Mouse (Mus musculus) embryonic stem cell, embryonic (primary cell): Measurements from ENCODE around the gene Mtmr14.

Source experiments
- CTCF ChIA-PET, 4 experiments: fragments of 300-600 bp in 2 of 4; fragments of 350-600 bp in 2 of 4; sonication (Branson Sonifier 250); formaldehyde crosslinking; loops; one replicate each; lab custom pipeline; 2022; ENCODE audit warnings: inconsistent platforms in 2 of 4; lab: Charles Lee
- POLR2A ChIA-PET, 4 experiments: fragments of 300-600 bp in 2 of 4; fragments of 350-600 bp in 2 of 4; sonication (Branson Sonifier 250); formaldehyde crosslinking; loops; one replicate each; lab custom pipeline; 2022; ENCODE audit warnings: antibody characterized with exemption in 4 of 4, inconsistent platforms in 1 of 4; lab: Charles Lee

Gene Mtmr14

DNA sequence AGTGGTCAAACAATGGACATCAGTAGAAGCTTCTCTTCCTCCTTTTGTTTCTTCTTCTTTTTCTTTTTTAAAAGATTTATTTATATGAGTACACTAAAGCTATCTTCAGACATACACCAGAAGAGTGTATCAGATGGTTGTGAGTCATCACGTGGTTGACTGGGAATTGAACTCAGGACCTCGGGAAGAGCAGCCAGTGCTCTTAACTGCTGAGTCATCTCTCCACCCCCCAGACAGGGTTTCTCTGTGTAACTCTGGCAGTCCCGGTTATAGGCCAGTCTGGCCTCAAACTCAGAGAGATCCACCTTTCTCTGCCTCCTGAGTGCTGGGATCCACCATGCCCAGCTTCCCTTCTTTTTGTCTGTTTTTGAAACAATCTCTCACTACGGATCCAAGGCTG is 59.0 kb downstream of the Mtmr14 start:
- POLR2A ChIA-PET = interaction anchor here in 2 of 4 experiments (0.8 to 6.3 kb wide), 14 partner anchors 9 to 221 kb away, joined by 3 to 72 read pairs (median 4); partner anchors contain the start of genes Cpne9 (in 2 of the 2), Brpf1 (in 1 of the 2) and Mtmr14 (in 1 of the 2)
- CTCF ChIA-PET = interaction anchor here in 3 of 4 experiments (0.5 to 1.8 kb wide), 5 partner anchors 10 to 1882 kb away, joined by 3 to 8 read pairs (median 3); no protein-coding TSS in a partner anchor

DNA sequence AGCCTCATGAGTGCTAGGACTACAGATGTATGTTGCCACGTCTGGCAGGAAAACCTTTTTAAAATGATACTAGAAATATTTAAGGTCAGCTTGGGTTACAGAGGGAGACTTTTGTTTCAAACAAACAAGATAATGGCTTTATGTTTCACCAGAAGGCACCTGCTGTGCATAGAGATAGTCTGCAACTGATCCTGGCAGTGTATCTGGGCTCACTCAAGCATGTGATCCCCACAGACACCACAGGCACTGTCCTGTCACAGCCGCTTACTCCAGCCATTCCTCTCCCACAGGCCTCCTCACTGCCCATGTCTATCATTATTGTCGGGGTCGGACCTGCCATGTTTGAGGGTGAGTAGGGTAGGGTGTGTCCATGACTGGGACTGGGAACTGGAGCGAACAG is 63.7 kb downstream of the Mtmr14 start:
- ChIA-PET POLR2A (interaction anchor here in 2 of 4 experiments (0.9 to 1.5 kb wide), 5 partner anchors 12 to 37 kb away, joined by 3 to 5 read pairs (median 4); no protein-coding TSS in a partner anchor), CTCF (interaction anchor here (0.5 to 2.5 kb wide), 11 partner anchors 13 to 395 kb away, joined by 3 to 12 read pairs (median 4); partner anchors contain the start of genes Cpne9 (in 1 of the 4), Mtmr14 (in 1 of the 4) and Tatdn2 (in 1 of the 4))

DNA sequence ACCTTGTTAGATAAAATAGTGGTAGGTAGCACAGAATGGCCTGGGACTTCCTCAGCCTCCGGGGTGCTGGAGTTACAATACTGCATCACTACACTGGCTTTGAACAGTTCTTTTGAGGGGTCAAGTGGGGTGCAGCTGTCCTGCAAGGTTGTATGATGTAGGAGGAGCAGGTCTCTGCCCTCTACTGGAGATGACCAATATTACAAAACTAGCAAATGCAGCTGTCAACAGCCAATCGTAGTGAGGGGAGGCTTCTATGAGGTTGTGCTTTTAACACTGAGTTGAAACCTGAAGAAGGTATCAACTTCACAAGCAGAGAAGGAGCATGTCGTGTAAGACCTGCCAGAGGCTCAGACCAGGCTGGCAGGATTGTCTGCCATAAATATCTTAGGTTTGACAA is 64.6 kb downstream of the Mtmr14 start:
- CTCF ChIA-PET = interaction anchor here (0.5 to 2.5 kb wide), 22 partner anchors 10 to 264 kb away, joined by 3 to 12 read pairs (median 3); partner anchors contain the start of genes Camk1 (in 1 of the 4), Cpne9 (in 1 of the 4) and Mtmr14 (in 1 of the 4)
- POLR2A ChIA-PET = interaction anchor here in 2 of 4 experiments (0.6 to 1.5 kb wide), 5 partner anchors 13 to 171 kb away, joined by 3 to 5 read pairs (median 3); no protein-coding TSS in a partner anchor

DNA sequence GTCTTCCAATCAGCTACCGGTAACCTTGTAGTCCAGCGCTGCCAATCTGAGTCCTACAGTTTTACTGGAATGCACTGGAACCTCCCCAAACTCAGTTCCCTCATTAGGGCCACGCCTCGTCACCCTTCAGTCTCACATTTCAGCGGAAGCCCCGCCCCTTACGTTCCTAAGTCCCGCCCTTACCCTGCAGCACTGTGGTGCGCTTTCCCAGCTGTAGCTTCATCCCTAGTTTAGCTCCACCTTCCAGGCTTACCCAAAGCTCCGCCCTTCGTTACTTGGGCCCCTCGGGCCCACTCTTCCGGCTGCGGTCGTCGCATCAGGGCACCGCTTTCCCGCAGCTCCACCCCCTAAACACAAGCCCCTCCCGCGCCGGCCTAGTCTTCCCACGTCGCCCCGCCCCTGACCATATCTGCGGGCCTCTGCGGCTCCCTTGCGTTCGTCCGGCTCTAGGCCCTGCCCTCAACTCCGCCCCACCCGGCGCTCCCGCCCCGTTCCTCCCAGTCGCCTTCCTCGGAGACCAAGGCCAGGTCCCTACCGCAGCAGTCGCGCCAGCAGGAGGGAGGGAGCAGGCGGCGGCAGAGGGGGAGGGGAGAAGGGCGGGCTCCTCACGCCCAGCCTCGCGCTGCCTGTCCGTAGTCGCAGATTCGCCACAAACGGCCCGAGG is 68.8 kb downstream of the Mtmr14 start:
- CTCF ChIA-PET = interaction anchor here in 3 of 4 experiments (0.6 to 1.4 kb wide), 12 partner anchors 9 to 268 kb away, joined by 3 to 8 read pairs (median 3); partner anchors contain the start of gene Thumpd3 (in 1 of the 3)
- POLR2A ChIA-PET = interaction anchor here (0.6 to 6.2 kb wide), 98 partner anchors 9 to 610 kb away, joined by 3 to 72 read pairs (median 4); partner anchors contain the start of genes Camk1 (in 2 of the 4), Cpne9 (in 2 of the 4), Mtmr14 (in 2 of the 4) and Ogg1 (in 2 of the 4)

DNA sequence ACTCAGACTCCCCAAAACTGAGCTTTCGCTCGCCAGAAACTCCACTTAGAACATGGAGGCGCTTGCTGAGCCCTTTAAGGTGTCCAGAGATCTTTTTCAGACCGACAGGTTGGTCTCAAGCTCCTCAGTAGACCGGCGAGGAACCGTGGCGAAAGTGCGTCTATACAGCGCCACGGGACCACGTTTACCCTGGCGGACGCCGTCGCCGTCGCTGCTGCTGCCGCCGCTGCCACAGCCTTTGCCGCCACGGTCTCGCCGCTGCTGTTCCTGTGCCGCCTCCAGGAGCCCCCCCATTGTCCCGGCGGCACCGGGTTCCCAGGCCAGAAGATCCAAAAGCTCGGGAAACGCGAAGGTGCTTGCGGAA is 69.3 kb downstream of the Mtmr14 start, which contains the start of gene Brpf1:
Brpf1 (plus strand) TSS at position 152 of the 364 bp plus-strand sequence.
- POLR2A ChIA-PET = interaction anchor here (0.8 to 6.2 kb wide), 70 partner anchors 9 to 611 kb away, joined by 3 to 72 read pairs (median 6); partner anchors contain the start of genes Ogg1 (in 3 of the 4), Camk1 (in 2 of the 4), Cpne9 (in 2 of the 4) and Mtmr14 (in 2 of the 4)
- CTCF ChIA-PET = interaction anchor here in 1 of 4 experiments (0.9 to 1.4 kb wide), 4 partner anchors 10 to 46 kb away, joined by 3 to 8 read pairs (median 4); no protein-coding TSS in a partner anchor

DNA sequence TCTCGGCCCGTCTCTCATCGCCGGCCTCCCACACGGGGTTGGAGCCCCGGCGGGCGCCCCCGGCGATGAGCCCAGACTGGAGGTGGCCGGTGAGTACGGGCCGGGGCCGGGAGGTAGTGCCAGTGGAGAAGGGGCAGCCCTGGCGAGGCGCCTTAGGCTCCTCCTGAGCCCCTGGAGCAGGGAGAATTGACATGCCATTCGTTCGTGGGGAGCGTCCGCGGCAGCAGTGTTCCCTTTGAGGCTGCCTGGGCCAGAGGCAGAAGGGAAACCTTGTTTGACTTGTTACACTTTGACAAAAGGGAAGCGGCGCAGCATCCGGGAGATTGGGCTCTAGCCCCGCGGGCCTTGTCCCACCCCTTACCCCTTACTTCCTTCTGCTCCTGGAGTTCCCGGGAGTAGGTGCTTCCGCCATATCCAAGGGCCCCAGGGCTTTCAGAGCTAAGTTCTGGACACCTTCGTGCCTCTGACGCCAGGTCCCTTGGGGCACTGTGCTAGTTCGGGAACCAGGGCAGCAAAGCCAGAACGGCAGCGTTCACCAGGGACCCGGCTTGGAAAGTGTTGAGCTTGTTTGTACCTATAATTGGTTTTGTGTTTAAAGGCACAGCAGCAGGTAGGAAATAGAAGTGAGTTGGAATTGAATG is 70.0 kb downstream of the Mtmr14 start:
- CTCF ChIA-PET = no interaction called here
- POLR2A ChIA-PET = interaction anchor here in 3 of 4 experiments (0.7 to 6.2 kb wide), 44 partner anchors 9 to 611 kb away, joined by 3 to 72 read pairs (median 6); partner anchors contain the start of genes Ogg1 (in 3 of the 3), Camk1 (in 1 of the 3), Cpne9 (in 1 of the 3) and Il17rc (in 1 of the 3)

DNA sequence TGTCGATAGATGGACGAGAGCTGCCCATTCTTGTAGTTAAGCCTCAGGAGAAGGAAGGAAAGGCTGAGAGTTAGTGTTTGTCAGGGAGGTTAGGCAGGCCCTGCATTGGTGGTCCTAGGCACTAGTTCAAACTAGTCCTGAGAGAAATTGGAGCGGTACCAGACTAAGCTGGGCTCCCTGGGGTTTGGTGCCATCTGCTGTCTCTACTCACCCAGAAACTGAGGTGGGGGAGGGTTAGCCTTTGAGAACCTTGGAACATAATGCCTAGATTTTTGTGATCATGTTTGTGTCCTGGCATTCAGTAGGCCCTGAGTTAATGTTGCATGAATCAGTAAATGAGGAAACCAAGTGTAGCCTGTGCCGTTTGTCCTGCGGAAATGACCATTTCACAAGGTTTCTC is 70.5 kb downstream of the Mtmr14 start:
- ChIA-PET POLR2A (interaction anchor here in 3 of 4 experiments (0.6 to 6.2 kb wide), 27 partner anchors 8 to 935 kb away, joined by 3 to 72 read pairs (median 5); partner anchors contain the start of genes Ogg1 (in 3 of the 3), Camk1 (in 1 of the 3), Cpne9 (in 1 of the 3) and Setd5 (in 1 of the 3)), CTCF (interaction anchor here in 1 of 4 experiments (0.7 kb wide), 1 partner anchor 238 kb away, joined by 3 read pairs; no protein-coding TSS in a partner anchor)

DNA sequence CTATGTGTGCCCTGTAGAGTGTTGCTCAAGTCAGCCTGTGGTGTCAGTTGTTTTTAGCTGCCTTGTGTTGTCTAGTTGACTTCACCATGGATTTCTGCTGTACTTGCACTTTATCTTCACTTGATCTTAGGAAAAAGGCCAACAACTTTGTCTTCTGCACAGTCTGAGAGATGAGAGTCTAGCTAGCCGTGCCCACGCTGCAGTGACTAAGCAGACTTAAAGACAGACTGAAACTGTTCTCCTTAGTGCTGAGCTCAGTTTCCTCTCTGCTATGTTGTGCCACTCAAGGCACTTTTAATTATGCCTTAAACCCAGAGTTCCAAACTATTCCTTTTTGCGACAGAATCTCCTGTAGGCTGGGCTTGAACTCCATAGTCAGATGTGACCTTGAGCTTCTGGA is 78.3 kb downstream of the Mtmr14 start:
- POLR2A ChIA-PET = interaction anchor here in 2 of 4 experiments (0.9 to 3.3 kb wide), 9 partner anchors 9 to 228 kb away, joined by 3 to 30 read pairs (median 10); partner anchors contain the start of genes Brpf1 (in 2 of the 2) and Ogg1 (in 2 of the 2)
- CTCF ChIA-PET = interaction anchor here in 3 of 4 experiments (0.5 to 1.5 kb wide), 6 partner anchors 10 to 259 kb away, joined by 3 to 4 read pairs (median 4); no protein-coding TSS in a partner anchor

DNA sequence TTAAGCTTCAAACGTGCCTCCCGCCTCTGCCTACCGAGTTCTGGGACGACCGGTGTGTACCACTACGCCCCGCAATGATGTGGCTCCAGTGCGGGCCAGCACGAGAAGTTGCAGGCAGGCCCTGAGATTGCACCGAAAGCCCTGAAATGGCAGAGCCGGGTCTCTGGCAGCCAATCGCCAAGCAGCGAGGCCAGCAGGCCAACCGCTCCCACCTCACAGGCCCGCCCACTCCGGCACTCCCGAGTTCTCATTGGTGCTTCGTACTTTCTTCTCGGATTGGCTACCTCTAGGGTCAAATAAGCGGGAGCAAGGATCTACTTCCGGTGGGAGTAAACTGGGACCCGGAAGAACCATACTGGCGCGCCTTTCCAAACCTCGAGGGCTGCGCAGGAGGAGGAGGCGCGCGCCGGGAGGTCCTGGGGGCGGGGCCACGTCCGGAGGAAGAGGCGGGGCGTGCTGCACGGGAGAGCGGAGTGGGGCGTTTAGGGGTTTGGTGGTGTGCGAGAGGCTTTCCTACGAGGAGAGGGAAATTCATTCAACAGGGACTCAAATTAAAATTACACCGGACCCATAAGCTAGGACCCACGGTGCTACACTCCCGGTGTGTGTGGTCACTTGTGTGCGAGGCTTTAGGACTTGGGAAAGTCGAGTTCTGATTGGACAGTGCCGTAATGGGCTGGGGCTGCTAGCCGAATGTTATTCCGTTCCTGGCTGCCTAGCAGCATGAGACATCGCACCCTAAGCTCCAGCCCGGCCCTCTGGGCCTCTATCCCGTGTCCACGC is 89.1 kb downstream of the Mtmr14 start, which contains the start of gene Ogg1:
Ogg1 (plus strand) TSS at position 440 of the 783 bp plus-strand sequence.
- CTCF ChIA-PET = interaction anchor here in 1 of 4 experiments (1.0 kb wide), 1 partner anchor 41 kb away, joined by 3 read pairs; no protein-coding TSS in a partner anchor
- POLR2A ChIA-PET = interaction anchor here in 3 of 4 experiments (0.6 to 4.3 kb wide), 37 partner anchors 10 to 372 kb away, joined by 3 to 50 read pairs (median 4); partner anchors contain the start of genes Brpf1 (in 2 of the 3), Camk1 (in 1 of the 3), Cpne9 (in 1 of the 3) and Mtmr14 (in 1 of the 3)

DNA sequence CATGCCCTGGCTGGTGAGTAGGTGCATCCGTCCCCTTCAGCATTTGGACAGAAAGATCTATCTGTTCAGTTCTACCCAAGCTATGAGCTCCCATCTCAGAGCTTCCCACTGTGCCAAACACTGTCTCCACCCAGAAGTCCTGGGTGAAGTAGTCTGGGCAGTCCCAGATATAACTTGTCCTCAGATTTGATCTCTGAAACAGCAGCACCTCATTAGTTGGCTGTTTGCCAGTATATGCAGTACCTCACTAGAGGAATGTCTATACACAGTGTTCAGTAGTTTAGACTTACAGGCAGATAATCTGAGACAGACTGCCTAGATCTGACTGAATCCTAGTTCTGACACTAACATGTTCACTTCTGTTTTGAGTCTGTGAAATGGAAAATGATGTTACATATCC is 91.8 kb downstream of the Mtmr14 start:
- POLR2A ChIA-PET = interaction anchor here in 1 of 4 experiments (1.1 kb wide), 1 partner anchor 22 kb away, joined by 6 read pairs; the partner anchor contains the start of gene Brpf1
- CTCF ChIA-PET = no interaction called here

DNA sequence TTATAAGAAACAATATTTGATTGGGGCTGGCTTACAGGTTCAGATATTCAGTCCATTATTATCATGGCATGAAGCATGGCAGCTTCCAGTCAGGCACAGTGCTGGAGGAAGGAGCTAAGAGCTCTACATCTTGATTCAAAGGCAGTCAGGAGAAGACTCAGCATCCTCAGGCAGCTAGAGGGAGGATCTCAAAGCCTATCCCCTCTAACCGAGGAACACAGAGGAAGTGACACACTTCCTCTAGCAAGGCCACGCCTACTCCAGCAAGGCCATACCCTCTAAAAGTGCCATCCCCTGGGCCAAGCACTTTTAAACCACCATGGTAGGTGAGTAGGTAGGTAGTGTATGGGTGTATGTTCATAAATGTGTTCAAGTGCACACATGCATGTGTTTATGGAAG is 92.9 kb downstream of the Mtmr14 start:
- ChIA-PET CTCF (interaction anchor here in 1 of 4 experiments (0.5 kb wide), 1 partner anchor 12 kb away, joined by 3 read pairs; no protein-coding TSS in a partner anchor), POLR2A (interaction anchor here in 2 of 4 experiments (1.1 to 1.3 kb wide), 4 partner anchors 11 to 24 kb away, joined by 3 to 6 read pairs (median 4); partner anchors contain the start of gene Brpf1 (in 1 of the 2))
